Mouse (Mus musculus) midbrain, embryonic 14.5 days (tissue): ENCODE data around the gene Ggn. TPM values are rescaled to one million over a fixed set of nuclear protein-coding genes. Genes with fewer than 3 reads are reported as not detected.
"Not testable (repeated sequence)": the region's sequence is repeated elsewhere in the genome, so short reads cannot be mapped to it uniquely, and the experiment has no call there.

Experiments used
- ATAC-seq: fragments of 200-750 bp; cut with Nextera tagmentation; 2 replicates; pipeline ENCODE4 v1.8.0; 2017; ENCODE audit warnings: moderate number of reproducible peaks, moderate library complexity; ENCODE audit not compliant: low FRiP score, low TSS enrichment
- DNase-seq: peaks from one replicate; pipeline ENCODE4 v3.0.0-alpha.2; 2015
- H3K27ac ChIP-seq: fragments of 300-500 bp; sonication (generic); replicated peaks from 2 replicates; pipeline ENCODE4 v1.5.1; 2014; ENCODE audit warnings: mild to moderate bottlenecking, low read depth, low read length, moderate library complexity
- H3K27me3 ChIP-seq: fragments of 300-500 bp; sonication (generic); 2 replicates; pipeline ENCODE4 v1.6.1; 2014; ENCODE audit warnings: low read length, control low read depth, mixed read lengths; ENCODE audit not compliant: control insufficient read depth, insufficient read depth
- H3K36me3 ChIP-seq: fragments of 300-500 bp; sonication (generic); 2 replicates; pipeline ENCODE4 v1.6.1; 2014; ENCODE audit warnings: low read length, control low read depth; ENCODE audit not compliant: control insufficient read depth, insufficient read depth
- H3K4me1 ChIP-seq: fragments of 300-500 bp; sonication (generic); 2 replicates; pipeline ENCODE4 v1.6.1; 2014; ENCODE audit warnings: mild to moderate bottlenecking, antibody characterized with exemption, low read length, control low read depth; ENCODE audit not compliant: control insufficient read depth, insufficient read depth
- H3K4me2 ChIP-seq: fragments of 300-500 bp; sonication (generic); 2 replicates; pipeline ENCODE4 v1.6.1; 2014; ENCODE audit warnings: mild to moderate bottlenecking, low read length, moderate library complexity
- H3K4me3 ChIP-seq: fragments of 300-500 bp; sonication (generic); replicated peaks from 2 replicates; pipeline ENCODE4 v1.5.1; 2014; ENCODE audit warnings: low read depth, low read length
- H3K9ac ChIP-seq: fragments of 300-500 bp; sonication (generic); replicated peaks from 2 replicates; pipeline ENCODE4 v1.6.1; 2014; ENCODE audit warnings: mild to moderate bottlenecking, low read length, moderate library complexity
- H3K9me3 ChIP-seq: fragments of 300-500 bp; sonication (generic); 2 replicates; pipeline ENCODE4 v1.6.1; 2016; ENCODE audit warnings: low read length, control low read depth, mixed read lengths; ENCODE audit not compliant: control insufficient read depth
- whole genome bisulfite sequencing: fragments of 180-500 bp; shearing (Covaris S2); extraction: QIAGEN DNeasy Blood & Tissue Kit; methylation state at CpG from one replicate; pipeline ENCODE4 v1.1.7; 2014; 5-methylcytosine and 5-hydroxymethylcytosine counted together
- polyA plus RNA-seq: library from polyadenylated mRNA; unstranded; fragments of >200 nt; fragmentation: Nextera tagmentation; extraction: Ambion mirVana; gene quantifications from 2 replicates; pipeline ENCODE4 v1.2.1, GENCODE M21; 2014

Gene Ggn
- polyA plus RNA-seq, 1 experiment from 2014 or later: 0.32 TPM

- DNase-seq: peak; percentile 99
- peak within 1 kb of the TSS; percentile 89 for H3K4me2 ChIP-seq
- H3K4me3 ChIP-seq: peak within 1 kb of the TSS; percentile 81
- peaks cover 15% of the 10 kb centered on the region for H3K4me1 ChIP-seq
- WGBS: under 1% methylated on average over 62 of the region's 62 CpGs
- peak; percentile 94 for ATAC-seq
- no peaks in the 10 kb centered on the region for H3K9me3 ChIP-seq
- peaks cover 20% of the 10 kb centered on the region for H3K36me3 ChIP-seq
- H3K9ac ChIP-seq: peak within 1 kb of the TSS; percentile 73
- H3K27me3 ChIP-seq: no peaks in the 10 kb centered on the region
- H3K27ac ChIP-seq: peak within 1 kb of the TSS; percentile 74
Observed at GRCm38 (mm10) chr7:29180077-29180853, 10.3 kb downstream of the Ggn start, which contains the start of gene Psmd8. Psmd8 (minus strand) TSS chr7:29180701.

- Histone ChIP-seq H3K4me3 (peak overlapping the region; percentile 81), H3K4me2 (peak overlapping the region; percentile 48), H3K9me3 (no peaks in the 10 kb centered on the region), H3K36me3 (peaks cover 15% of the 10 kb centered on the region), H3K27me3 (no peaks in the 10 kb centered on the region), H3K4me1 (peaks cover 15% of the 10 kb centered on the region), H3K27ac (peak overlapping the region; percentile 74), H3K9ac (0 out of 2 replicates have a peak overlapping the region, but pooled peaks have one; percentile 34)
- ATAC-seq (0 out of 2 replicates have a peak, but pooled peaks have one; percentile 29), DNase-seq (no peak)
- WGBS: 40% methylated on average over 5 of the region's 5 CpGs
Observed at GRCm38 (mm10) chr7:29180854-29181236, 10.8 kb downstream of the Ggn start.

DNA sequence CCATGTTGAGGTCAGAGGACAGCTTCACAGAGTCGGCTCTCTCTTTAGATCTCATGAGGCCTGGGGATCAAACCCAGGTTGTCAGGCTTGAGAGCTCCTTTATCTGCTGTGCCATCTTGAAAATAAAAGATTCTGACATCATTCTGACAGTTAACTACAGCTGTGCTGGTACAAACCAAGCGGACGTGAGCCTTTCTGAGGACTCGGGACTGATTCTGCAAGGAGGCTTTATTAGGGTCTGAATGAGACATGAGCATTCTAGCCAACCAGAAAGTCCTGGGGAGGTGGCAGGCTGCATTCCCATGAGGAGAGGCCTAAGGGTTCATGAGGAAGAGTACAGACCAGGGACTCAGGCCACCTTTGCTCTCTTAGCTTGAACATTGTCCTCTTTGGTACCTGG lies 11.3 kb downstream of the Ggn start:
- H3K36me3 ChIP-seq, H3K9ac ChIP-seq, H3K9me3 ChIP-seq, ATAC-seq, DNase-seq, H3K27me3 ChIP-seq, H3K4me3 ChIP-seq: not testable (repeated sequence)
- peaks cover 15% of the 10 kb centered on the region for H3K4me1 ChIP-seq
- WGBS: 85% methylated on average over 4 of the region's 4 CpGs
- H3K4me2 ChIP-seq: peak overlapping the region; percentile 48; the same call in 1 of the 2 replicates
- H3K27ac ChIP-seq: peak overlapping the region; percentile 74

DNA sequence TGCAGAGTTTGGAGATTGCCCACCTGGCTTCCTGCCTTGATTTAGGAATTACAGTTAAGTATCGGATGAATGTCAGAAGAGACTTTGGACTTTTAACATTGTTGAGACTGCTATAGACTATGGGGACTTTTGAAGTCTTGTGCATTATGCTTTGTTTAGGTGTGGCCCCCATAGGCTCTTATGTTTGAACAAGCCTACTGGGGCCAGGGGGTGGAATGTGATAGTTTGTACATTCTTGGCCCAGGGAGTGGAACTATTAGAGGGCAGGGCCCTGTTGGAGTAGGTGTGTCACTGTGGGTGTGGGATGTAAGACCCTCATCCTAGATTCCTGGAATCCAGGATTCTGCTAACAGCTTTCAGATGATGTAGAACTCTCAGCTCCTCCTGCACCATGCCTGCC lies 24.2 kb downstream of the Ggn start:
- H3K27me3 ChIP-seq, H3K9ac ChIP-seq, H3K4me1 ChIP-seq, H3K4me3 ChIP-seq, H3K4me2 ChIP-seq, H3K36me3 ChIP-seq, H3K9me3 ChIP-seq, ATAC-seq, DNase-seq, H3K27ac ChIP-seq: not testable (repeated sequence)
- 100% methylated on average over 1 of the region's 1 CpGs for WGBS

DNA sequence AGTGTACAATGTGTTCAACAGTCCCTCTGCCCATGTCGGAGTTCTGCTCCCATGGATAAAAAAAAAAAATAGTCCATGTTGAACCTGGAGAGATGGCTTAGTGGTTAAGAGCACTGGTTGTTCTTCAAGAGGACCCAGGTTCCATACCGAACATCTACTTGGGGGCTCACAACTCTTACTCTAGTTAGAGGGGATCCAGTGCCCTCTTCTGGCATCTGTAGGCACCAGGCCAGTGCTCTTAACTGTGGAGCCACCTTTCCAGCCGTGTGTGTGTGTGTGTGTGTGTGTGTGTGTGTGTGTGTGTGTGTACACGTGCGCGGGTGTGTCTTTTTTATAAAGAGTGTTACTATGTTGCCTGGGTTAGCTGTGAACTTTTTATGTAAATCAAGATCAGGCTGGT lies 32.6 kb downstream of the Ggn start:
- no peak overlapping the region for H3K9ac ChIP-seq
- H3K27ac ChIP-seq: no peak overlapping the region
- WGBS: 81% methylated on average over 6 of the region's 6 CpGs
- H3K4me2 ChIP-seq: no peak overlapping the region
- ATAC-seq (no peak), DNase-seq (no peak)
- no peak overlapping the region for H3K4me3 ChIP-seq
- H3K4me1 ChIP-seq: no peaks in the 10 kb centered on the region
- no peaks in the 10 kb centered on the region for H3K27me3 ChIP-seq
- H3K9me3 ChIP-seq: no peaks in the 10 kb centered on the region
- no peaks in the 10 kb centered on the region for H3K36me3 ChIP-seq

- H3K36me3 ChIP-seq, ATAC-seq, H3K9ac ChIP-seq, H3K4me1 ChIP-seq, DNase-seq, H3K27ac ChIP-seq, H3K9me3 ChIP-seq, H3K27me3 ChIP-seq: not testable (repeated sequence)
- WGBS: 34% methylated on average over 15 of the region's 15 CpGs
- Histone ChIP-seq H3K4me2 (peak overlapping the region; percentile 41), H3K4me3 (peak overlapping the region; percentile 18; the same call in 1 of the 2 replicates)
Observed at GRCm38 (mm10) chr7:29211013-29211412, 41.0 kb downstream of the Ggn start.

DNA sequence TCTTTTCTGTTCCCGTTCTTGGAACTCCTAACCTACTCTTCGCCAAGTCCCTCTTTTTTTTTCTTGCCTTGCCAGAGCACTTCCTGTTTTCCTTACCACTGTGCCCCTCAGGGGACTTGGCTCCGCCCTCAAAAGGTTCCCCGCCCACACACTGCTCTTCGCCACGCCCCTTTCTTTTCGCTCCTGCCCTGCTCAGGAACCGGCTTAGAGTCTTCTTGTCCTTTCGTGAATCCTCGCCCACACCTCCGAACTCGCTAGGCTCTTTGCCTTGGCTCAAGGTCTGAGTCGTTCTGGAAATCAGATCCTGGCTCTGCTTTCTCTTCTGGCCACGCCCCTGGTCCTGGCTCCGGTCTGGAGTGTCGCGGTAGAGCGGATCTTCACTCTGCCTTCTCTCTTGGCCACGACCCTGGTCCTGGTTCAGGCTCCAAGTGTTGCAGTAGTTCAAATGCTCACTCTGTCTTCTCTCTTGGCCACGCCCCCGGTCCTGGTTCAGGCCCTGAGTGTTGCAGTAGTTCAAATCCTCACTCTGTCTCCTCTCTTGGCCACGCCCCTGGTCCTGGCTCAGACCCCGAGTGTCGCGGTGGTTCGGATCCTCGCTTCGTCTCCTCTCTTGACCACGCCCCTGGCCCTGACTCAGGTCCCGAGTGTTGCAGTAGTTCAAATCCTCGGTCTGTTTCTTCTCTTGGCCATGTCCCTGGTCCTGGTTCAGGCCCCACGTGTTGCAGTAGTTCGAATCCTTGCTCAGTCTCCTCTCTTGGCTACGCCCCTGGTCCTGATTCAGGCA lies 41.6 kb downstream of the Ggn start:
- H3K27ac ChIP-seq: no peak overlapping the region
- 0 out of 2 replicates have a peak, but pooled peaks cover 6% of the 10 kb centered on the region for H3K4me1 ChIP-seq
- 5% methylated on average over 34 of the region's 34 CpGs for WGBS
- H3K9ac ChIP-seq: no peak overlapping the region
- H3K9me3 ChIP-seq: no peaks in the 10 kb centered on the region
- peak overlapping the region; percentile 18 for H3K4me3 ChIP-seq
- DNase-seq (peak; percentile 62), ATAC-seq (no peak)
- no peaks in the 10 kb centered on the region for H3K36me3 ChIP-seq
- no peaks in the 10 kb centered on the region for H3K27me3 ChIP-seq
- H3K4me2 ChIP-seq: peak overlapping the region; percentile 41

DNA sequence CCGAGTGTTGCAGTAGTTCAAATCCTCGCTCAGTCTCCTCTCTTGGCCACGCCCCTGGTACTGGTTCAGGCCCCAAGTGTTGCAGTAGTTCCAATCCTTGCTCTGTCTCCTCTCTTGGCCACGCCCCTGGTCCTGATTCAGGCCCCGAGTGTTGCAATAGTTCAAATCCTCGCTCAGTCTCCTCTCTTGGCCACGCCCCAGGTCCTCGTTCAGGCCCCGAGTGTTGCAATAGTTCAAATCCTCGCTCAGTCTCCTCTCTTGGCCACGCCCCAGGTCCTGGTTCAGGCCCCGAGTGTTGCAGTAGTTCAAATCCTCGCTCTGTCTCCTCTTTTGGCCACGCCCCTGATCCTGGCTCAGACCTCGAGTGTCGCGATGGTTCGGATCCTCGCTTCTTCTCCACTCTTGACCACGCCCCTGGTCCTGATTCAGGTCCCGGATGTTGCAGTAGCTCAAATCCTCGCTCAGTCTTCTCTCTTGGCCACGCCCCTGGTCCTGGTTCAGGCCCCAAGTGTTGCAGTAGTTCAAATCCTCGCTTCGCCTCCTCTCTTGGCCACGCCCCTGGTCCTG lies 42.3 kb downstream of the Ggn start:
- no peak overlapping the region for H3K27ac ChIP-seq
- H3K36me3 ChIP-seq: no peaks in the 10 kb centered on the region
- no peak overlapping the region for H3K4me3 ChIP-seq
- H3K4me1 ChIP-seq: 0 out of 2 replicates have a peak, but pooled peaks cover 6% of the 10 kb centered on the region
- no peak for ATAC-seq
- H3K27me3 ChIP-seq: no peaks in the 10 kb centered on the region
- peak overlapping the region; percentile 52 for H3K4me2 ChIP-seq
- no peaks in the 10 kb centered on the region for H3K9me3 ChIP-seq
- DNase-seq: no peak
- no peak overlapping the region for H3K9ac ChIP-seq
- WGBS: 15% methylated on average over 26 of the region's 26 CpGs
